Mouse (Mus musculus) ES-E14 (cell line): Measurements from ENCODE around the gene Ppp1r9b.

Experiments used
- HCFC1 ChIP-seq: IDR thresholded peaks from 2 replicates; pipeline ENCODE4 v1.6.1; 2012; ENCODE audit warnings: low read length, inconsistent platforms, borderline replicate concordance; ENCODE audit not compliant: insufficient read depth
- MAFK ChIP-seq: IDR thresholded peaks from 2 replicates; pipeline ENCODE4 v1.6.1; 2014; ENCODE audit warnings: mild to moderate bottlenecking, low read depth, low read length, inconsistent platforms; ENCODE audit not compliant: insufficient read depth

DNA sequence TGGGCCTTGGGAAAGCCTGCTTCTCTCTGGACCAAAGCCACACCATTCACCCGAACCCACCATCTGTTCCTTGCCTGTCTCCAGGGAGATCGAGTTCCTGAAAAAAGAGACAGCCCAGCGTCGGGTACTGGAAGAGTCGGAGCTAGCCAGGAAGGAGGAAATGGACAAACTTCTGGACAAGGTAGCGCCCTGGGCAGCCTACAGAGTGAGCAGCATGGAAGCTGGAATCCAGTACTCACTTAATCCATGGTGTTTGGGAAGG lies 14.0 kb downstream of the Ppp1r9b start:
- TF ChIP-seq MAFK (no peak), HCFC1 (no peak)
